Mouse (Mus musculus): ENCODE results near the gene Coa4. TPM values are rescaled to one million over a fixed set of nuclear protein-coding genes. Genes with fewer than 3 reads are reported as not detected.

The Coa4 gene
- total RNA-seq (2023): 12.3 and 13.8 TPM in 2 replicates

GRCm38 (mm10) chr7:100536804-100537518 lies at the start of gene Coa4:
Coa4 (plus strand) TSS chr7:100537071.

DNA sequence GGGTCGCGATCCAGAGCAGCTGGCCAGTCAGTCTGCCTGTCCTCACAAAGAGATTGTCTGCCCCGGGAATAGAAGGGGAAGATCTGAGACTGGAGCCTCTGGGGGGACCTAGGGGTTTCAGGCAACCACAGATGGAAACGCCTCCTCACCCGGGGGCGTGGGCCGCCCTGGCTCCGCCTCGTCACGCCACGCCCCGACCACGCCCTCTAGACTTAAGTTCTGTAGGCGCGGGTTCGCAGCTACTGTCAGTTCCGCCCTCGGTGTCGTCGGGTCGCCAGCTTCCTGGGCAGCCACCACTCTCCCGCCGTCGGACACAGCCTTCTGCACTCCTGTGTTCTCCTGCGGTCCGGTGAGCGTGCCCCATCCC lies 43.8 kb upstream of the Coa4 start, which contains the start of gene Ucp2:
Ucp2 (plus strand) TSS at position 221 of the 367 bp plus-strand sequence.

DNA sequence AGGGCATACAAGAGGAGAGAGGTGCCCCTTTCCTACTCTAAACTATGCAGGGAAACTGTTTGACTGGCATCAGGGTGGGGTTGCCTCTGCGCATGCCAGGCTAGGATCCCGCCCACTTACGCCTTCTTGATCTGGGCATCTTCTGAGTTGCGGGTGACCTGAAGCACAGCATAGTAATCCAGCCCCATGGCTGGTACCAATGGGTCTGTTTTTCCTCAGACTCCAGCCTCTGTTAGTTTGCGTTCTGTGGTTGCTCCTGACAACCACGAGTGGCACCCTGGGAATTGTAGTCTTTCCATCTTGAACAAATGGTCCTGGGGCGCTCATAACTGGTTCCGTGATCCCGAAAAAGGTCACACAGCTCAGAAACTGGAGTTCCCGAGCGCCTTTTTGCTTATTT lies 22.3 kb upstream of the Coa4 start, which contains the start of gene Dnajb13:
Dnajb13 (minus strand) TSS at position 388 of the 400 bp plus-strand sequence.

Other genes with a start within 250 kb of the Coa4 start
- gene C2cd3, start 164.8 kb upstream of the Coa4 start, total RNA-seq (2023): 18.4 and 19.2 TPM in 2 replicates
- 24.7 and 37.3 TPM in 2 replicates for gene Ppme1, start 164.8 kb upstream of the Coa4 start, total RNA-seq (2023)
- 0.19 and 0.25 TPM in 2 replicates for gene Ucp3, start 64.1 kb upstream of the Coa4 start, total RNA-seq (2023)
- 1,209 and 1,318 TPM in 2 replicates for gene Ucp2, start 43.7 kb upstream of the Coa4 start, total RNA-seq (2023)
- not detected in 2 replicates for gene Dnajb13, start 22.1 kb upstream of the Coa4 start, total RNA-seq (2023)
- 165 and 167 TPM in 2 replicates for gene Rab6a, start 70.3 kb downstream of the Coa4 start, total RNA-seq (2023)
- gene Mrpl48, start 71.2 kb downstream of the Coa4 start, total RNA-seq (2023): 25.0 and 33.5 TPM in 2 replicates
- not detected in 2 replicates for gene Plekhb1, start 125.3 kb downstream of the Coa4 start, total RNA-seq (2023)
- 35.2 and 41.6 TPM in 2 replicates for gene Fam168a, start 169.6 kb downstream of the Coa4 start, total RNA-seq (2023)

All from neutrophil, adult 65 days (primary cell).